ENCODE assay signal across 25 mouse cellular contexts in genomic region chr9:60247998-60248397, GRCm38 (mm10).
"Had no signal": no experiment of that assay in that cellular context is flagged by ENCODE, and none has a peak within 500 bp of the region (broad histone marks: within the 10 kb centered on the region; RNA-seq: fewer than 3 reads in every experiment).

No protein-coding gene starts in this region.

- H3K4me2 ChIP-seq: heart, embryonic 12.5 days; hindbrain, embryonic 12.5 days; hindbrain, embryonic 14.5 days; intestine, embryonic 15.5 days; limb, embryonic 12.5 days; liver, embryonic 11.5 days; liver, embryonic 13.5 days had no signal

- H3K36me3 ChIP-seq: heart, embryonic 10.5 days; heart, embryonic 12.5 days; hindbrain, embryonic 10.5 days; hindbrain, embryonic 12.5 days; intestine, embryonic 15.5 days; limb, embryonic 10.5 days; limb, embryonic 12.5 days; liver, embryonic 13.5 days had no signal

- ATAC-seq: hindbrain, embryonic 16.5 days; inflammation-experienced regulatory T-cells, adult 6 months; intestine, embryonic 15.5 days; intestine, postnatal 0 days had no signal

- H3K4me3 ChIP-seq: gastrocnemius, adult 2 months; heart, embryonic 10.5 days; heart, embryonic 12.5 days; hindbrain, embryonic 10.5 days; hindbrain, embryonic 12.5 days; intestine, embryonic 15.5 days; layer of hippocampus, adult 2 months; left cerebral cortex, adult 2 months; limb, embryonic 10.5 days; limb, embryonic 12.5 days; liver, embryonic 13.5 days had no signal

- DNase-seq: gastrocnemius, adult 2 months; gastrocnemius, postnatal 10 days; gastrocnemius, postnatal 25 days; heart, postnatal 14 days; heart, postnatal 4 days; kidney, adult 18-20 months; kidney, postnatal 14 days; kidney, postnatal 4 days; liver; liver, embryonic 13.5 days had no signal

- H3K27ac ChIP-seq: gastrocnemius, adult 2 months; heart, embryonic 10.5 days; hindbrain, embryonic 10.5 days; hindbrain, embryonic 12.5 days; hindbrain, embryonic 14.5 days; intestine, embryonic 15.5 days; kidney, postnatal 0 days; layer of hippocampus, adult 2 months; left cerebral cortex, adult 2 months; limb, embryonic 10.5 days; limb, embryonic 12.5 days; liver, embryonic 13.5 days had no signal

- H3K9me3 ChIP-seq: heart, embryonic 10.5 days; heart, embryonic 12.5 days; hindbrain, embryonic 10.5 days; hindbrain, embryonic 12.5 days; intestine, embryonic 15.5 days; limb, embryonic 10.5 days; limb, embryonic 12.5 days; liver, embryonic 13.5 days had no signal

- H3K9ac ChIP-seq: heart, embryonic 12.5 days; hindbrain, embryonic 12.5 days; hindbrain, embryonic 14.5 days; intestine, embryonic 15.5 days; limb, embryonic 12.5 days; liver, embryonic 13.5 days had no signal

- H3K27me3 ChIP-seq: heart, embryonic 12.5 days; hindbrain, embryonic 12.5 days; intestine, embryonic 15.5 days; limb, embryonic 12.5 days had no signal

- H3K4me1 ChIP-seq: heart, embryonic 12.5 days; hindbrain, embryonic 10.5 days; hindbrain, embryonic 12.5 days; intestine, embryonic 15.5 days; limb, embryonic 12.5 days had no signal
